Mouse (Mus musculus) embryonic facial prominence, embryonic 14.5 days (tissue): ENCODE measurements around the gene Magel2. TPM values are rescaled to one million over a fixed set of nuclear protein-coding genes. Genes with fewer than 3 reads are reported as not detected.

ENCODE experiments used
- ATAC-seq: fragments of 200-750 bp; cut with Nextera tagmentation; 2 replicates; pipeline ENCODE4 v1.8.0; 2017; ENCODE audit warnings: low read depth, moderate number of reproducible peaks, moderate TSS enrichment
- DNase-seq: peaks from one replicate; pipeline ENCODE4 v3.0.0-alpha.2; 2015; ENCODE audit warnings: low spot score
- H3K27ac ChIP-seq: fragments of 300-500 bp; sonication (generic); replicated peaks from 2 replicates; pipeline ENCODE4 v1.5.1; 2014; ENCODE audit warnings: low read depth, mild to moderate bottlenecking, low read length, moderate library complexity
- H3K27me3 ChIP-seq: fragments of 300-500 bp; sonication (generic); replicated peaks from 2 replicates; pipeline ENCODE4 v1.6.1; 2014; ENCODE audit warnings: low read length; ENCODE audit not compliant: control insufficient read depth, insufficient read depth
- H3K36me3 ChIP-seq: fragments of 300-500 bp; sonication (generic); 2 replicates; pipeline ENCODE4 v1.6.1; 2014; ENCODE audit warnings: low read length, mixed read lengths; ENCODE audit not compliant: control insufficient read depth, insufficient read depth
- H3K4me1 ChIP-seq: fragments of 300-500 bp; sonication (generic); 2 replicates; pipeline ENCODE4 v1.6.1; 2014; ENCODE audit warnings: antibody characterized with exemption, low read length; ENCODE audit not compliant: control insufficient read depth, insufficient read depth
- H3K4me2 ChIP-seq: fragments of 300-500 bp; sonication (generic); 2 replicates; pipeline ENCODE4 v1.6.1; 2014; ENCODE audit warnings: low read depth, mild to moderate bottlenecking, low read length, moderate library complexity, mixed read lengths
- H3K4me3 ChIP-seq: fragments of 300-500 bp; sonication (generic); 2 replicates; pipeline ENCODE4 v1.5.1; 2014; ENCODE audit warnings: low read depth, mild to moderate bottlenecking, low read length
- H3K9ac ChIP-seq: fragments of 300-500 bp; sonication (generic); 2 replicates; pipeline ENCODE4 v1.6.1; 2014; ENCODE audit warnings: low read depth, mild to moderate bottlenecking, low read length, moderate library complexity, mixed read lengths
- H3K9me3 ChIP-seq: fragments of 300-500 bp; sonication (generic); 2 replicates; pipeline ENCODE4 v1.6.1; 2016; ENCODE audit warnings: low read length; ENCODE audit not compliant: control insufficient read depth
- WGBS: fragments of 180-500 bp; shearing (Covaris S2); extraction: QIAGEN DNeasy Blood & Tissue Kit; methylation state at CpG from one replicate; pipeline ENCODE4 v1.1.7; 2014; 5-methylcytosine and 5-hydroxymethylcytosine counted together
- polyA plus RNA-seq: library from polyadenylated mRNA; unstranded; fragments of >200 nt; fragmentation: Nextera tagmentation; extraction: Ambion mirVana; gene quantifications from 2 replicates; pipeline ENCODE4 v1.2.1, GENCODE M21; 2014

The Magel2 gene
- 12.9 and 13.3 TPM in 2 replicates for polyA plus RNA-seq

GRCm38 (mm10) chr7:62376510-62377304, at the start of gene Magel2:
Gene Magel2, plus strand, starts transcription at chr7:62377010.
- H3K9ac ChIP-seq: peak within 1 kb of the TSS; percentile 71
- ATAC-seq (peak; percentile 95), DNase-seq (peak; percentile 85)
- peak within 1 kb of the TSS; percentile 55 for H3K4me2 ChIP-seq
- H3K9me3 ChIP-seq: peaks cover 8% of the 10 kb centered on the region; the same call in 1 of the 2 replicates
- peak within 1 kb of the TSS; percentile 52 for H3K4me3 ChIP-seq
- H3K27me3 ChIP-seq: no peaks in the 10 kb centered on the region
- no peaks in the 10 kb centered on the region for H3K36me3 ChIP-seq
- peak within 1 kb of the TSS; percentile 55 for H3K27ac ChIP-seq
- whole genome bisulfite sequencing: 18% methylated on average over 31 of the region's 31 CpGs
- H3K4me1 ChIP-seq: no peaks in the 10 kb centered on the region

GRCm38 (mm10) chr7:62345411-62345810, 31.4 kb upstream of the Magel2 start:
- H3K9me3 ChIP-seq: no peaks in the 10 kb centered on the region
- no peaks in the 10 kb centered on the region for H3K4me1 ChIP-seq
- DNase-seq (peak; percentile 74), ATAC-seq (peak; percentile 65; the same call in 1 of the 2 replicates)
- H3K27ac ChIP-seq: no peak overlapping the region
- 13% methylated on average over 1 of the region's 1 CpGs for WGBS
- H3K4me2 ChIP-seq: no peak overlapping the region
- no peak overlapping the region for H3K4me3 ChIP-seq
- no peaks in the 10 kb centered on the region for H3K27me3 ChIP-seq
- no peaks in the 10 kb centered on the region for H3K36me3 ChIP-seq
- no peak overlapping the region for H3K9ac ChIP-seq

- H3K4me3 ChIP-seq: no peak within 1 kb of the TSS
- no peaks in the 10 kb centered on the region for H3K9me3 ChIP-seq
- H3K27ac ChIP-seq: no peak within 1 kb of the TSS
- H3K9ac ChIP-seq: no peak within 1 kb of the TSS
- H3K4me2 ChIP-seq: no peak within 1 kb of the TSS
- no peaks in the 10 kb centered on the region for H3K4me1 ChIP-seq
- 62% methylated on average over 1 of the region's 1 CpGs for WGBS
- no peak for ATAC-seq
- no peak for DNase-seq
- H3K36me3 ChIP-seq: no peaks in the 10 kb centered on the region
- H3K27me3 ChIP-seq: no peaks in the 10 kb centered on the region
Observed at GRCm38 (mm10) chr7:62346269-62346668, 30.5 kb upstream of the Magel2 start, which contains the start of gene Ndn. Gene Ndn, plus strand, starts transcription at chr7:62346569.

GRCm38 (mm10) chr7:62348106-62348803, 28.6 kb upstream of the Magel2 start:
- peak; percentile 96 for ATAC-seq
- H3K36me3 ChIP-seq: no peaks in the 10 kb centered on the region
- H3K4me3 ChIP-seq: peak overlapping the region; percentile 49
- H3K9ac ChIP-seq: peak overlapping the region; percentile 76
- H3K4me2 ChIP-seq: peak overlapping the region; percentile 65
- peak overlapping the region; percentile 71; the same call in 1 of the 2 replicates for H3K27ac ChIP-seq
- WGBS: 16% methylated on average over 42 of the region's 42 CpGs
- H3K27me3 ChIP-seq: no peaks in the 10 kb centered on the region
- DNase-seq: peak; percentile 92
- no peaks in the 10 kb centered on the region for H3K9me3 ChIP-seq
- H3K4me1 ChIP-seq: no peaks in the 10 kb centered on the region

GRCm38 (mm10) chr7:62348804-62349190, 28.0 kb upstream of the Magel2 start:
- no peaks in the 10 kb centered on the region for H3K36me3 ChIP-seq
- H3K9ac ChIP-seq: peak overlapping the region; percentile 76
- peak overlapping the region; percentile 65 for H3K4me2 ChIP-seq
- H3K9me3 ChIP-seq: no peaks in the 10 kb centered on the region
- H3K4me3 ChIP-seq: peak overlapping the region; percentile 49
- ATAC-seq (peak; percentile 9; the same call in 1 of the 2 replicates), DNase-seq (peak; percentile 0)
- 0 out of 2 replicates have a peak overlapping the region, but pooled peaks have one; percentile 71 for H3K27ac ChIP-seq
- no peaks in the 10 kb centered on the region for H3K27me3 ChIP-seq
- no peaks in the 10 kb centered on the region for H3K4me1 ChIP-seq
- 42% methylated on average over 17 of the region's 17 CpGs for WGBS

- Histone ChIP-seq H3K4me3 (no peak overlapping the region), H3K27ac (no peak overlapping the region), H3K27me3 (no peaks in the 10 kb centered on the region), H3K36me3 (no peaks in the 10 kb centered on the region), H3K4me2 (no peak overlapping the region), H3K9ac (no peak overlapping the region), H3K9me3 (no peaks in the 10 kb centered on the region), H3K4me1 (no peaks in the 10 kb centered on the region)
- DNase-seq (peak; percentile 9), ATAC-seq (no peak)
- 47% methylated on average over 8 of the region's 8 CpGs for WGBS
Observed at GRCm38 (mm10) chr7:62351266-62351665, 25.5 kb upstream of the Magel2 start.

- no peaks in the 10 kb centered on the region for H3K36me3 ChIP-seq
- H3K4me2 ChIP-seq: no peak overlapping the region
- H3K27me3 ChIP-seq: no peaks in the 10 kb centered on the region
- no peak for ATAC-seq
- 51% methylated on average over 7 of the region's 7 CpGs for WGBS
- H3K4me1 ChIP-seq: no peaks in the 10 kb centered on the region
- H3K4me3 ChIP-seq: no peak overlapping the region
- H3K27ac ChIP-seq: no peak overlapping the region
- DNase-seq: no peak
- H3K9ac ChIP-seq: no peak overlapping the region
- H3K9me3 ChIP-seq: no peaks in the 10 kb centered on the region
Observed at GRCm38 (mm10) chr7:62365039-62365636, 11.7 kb upstream of the Magel2 start.

- Histone ChIP-seq H3K4me3 (no peak overlapping the region), H3K9me3 (no peaks in the 10 kb centered on the region), H3K9ac (no peak overlapping the region), H3K27ac (no peak overlapping the region), H3K36me3 (no peaks in the 10 kb centered on the region), H3K27me3 (no peaks in the 10 kb centered on the region), H3K4me2 (no peak overlapping the region), H3K4me1 (no peaks in the 10 kb centered on the region)
- ATAC-seq: no peak
- no peak for DNase-seq
- WGBS: 77% methylated on average over 8 of the region's 8 CpGs
Observed at GRCm38 (mm10) chr7:62366730-62367129, 10.1 kb upstream of the Magel2 start.
